Comparison of ENCODE assay signal across 7 mouse cellular contexts in the genomic region with DNA sequence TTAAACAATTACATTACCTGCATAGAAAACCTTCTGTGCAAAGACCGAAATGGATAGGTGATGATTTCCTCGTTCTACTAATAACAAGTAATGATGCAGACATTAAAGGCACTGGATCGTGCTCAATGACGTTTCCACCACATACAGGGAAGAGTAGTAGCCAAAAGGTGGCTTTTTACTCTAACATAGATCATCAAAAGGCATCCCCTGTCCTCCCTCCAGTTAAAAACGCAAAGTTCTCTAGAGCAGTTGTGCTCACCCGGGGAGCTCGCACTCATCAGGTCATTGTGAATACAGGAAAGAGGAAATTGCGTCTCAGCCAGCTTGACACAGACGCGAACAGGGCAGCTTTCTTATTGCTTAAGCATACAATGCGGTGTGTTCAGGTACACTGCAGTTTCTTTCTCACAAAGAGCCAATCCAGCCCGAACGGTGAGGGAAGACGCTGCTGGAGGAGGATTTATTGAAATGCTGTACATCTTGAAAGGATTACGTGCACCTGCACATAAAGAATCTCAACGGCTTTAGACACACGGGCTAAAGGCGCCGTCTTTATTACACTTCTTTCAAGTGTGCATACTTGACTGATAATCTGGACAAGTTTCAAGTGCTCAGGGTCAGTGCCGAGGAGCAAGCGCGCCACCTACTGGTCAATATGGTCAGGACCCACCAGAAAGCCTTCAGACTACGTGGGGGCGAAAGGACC.
A peak's percentile ranks its signal among the peaks of the same experiment; 100 is the strongest.
DNase-seq lines count a peak whose midpoint lies in the region; ATAC-seq lines count a peak whose summit lies in the region.

No protein-coding gene starts in this region.

- intact Hi-C loops in left cerebral cortex, postnatal 36 days (cut with DNase I), result loop anchor here (1.0 kb wide), 1 partner anchor 1066 kb away; no protein-coding TSS in a partner anchor

- H3K4me2 ChIP-seq in intestine, embryonic 16.5 days (ENCODE audit: low read depth, low read length), result peak overlapping the region; percentile 75
- H3K4me2 ChIP-seq in midbrain, embryonic 11.5 days, result peak overlapping the region; percentile 48

- peak overlapping the region; percentile 75 for H3K27ac ChIP-seq in embryonic facial prominence, embryonic 10.5 days (replicated peaks)
- H3K27ac ChIP-seq in intestine, embryonic 16.5 days (ENCODE audit: low read length), result no peak overlapping the region
- H3K27ac ChIP-seq in midbrain, embryonic 11.5 days (ENCODE audit: low read depth, low read length), result no peak overlapping the region

- no peaks in the 10 kb centered on the region for H3K36me3 ChIP-seq in embryonic facial prominence, embryonic 10.5 days (replicated peaks)
- H3K36me3 ChIP-seq in intestine, embryonic 16.5 days (ENCODE audit: control insufficient read depth, insufficient read depth, low read length), result no peaks in the 10 kb centered on the region
- no peaks in the 10 kb centered on the region for H3K36me3 ChIP-seq in midbrain, embryonic 11.5 days (ENCODE audit: control insufficient read depth, insufficient read depth, low read length)

- peaks cover 25% of the 10 kb centered on the region for H3K27me3 ChIP-seq in embryonic facial prominence, embryonic 10.5 days (replicated peaks; ENCODE audit: low read depth, poor library complexity, severe bottlenecking)
- no peaks in the 10 kb centered on the region for H3K27me3 ChIP-seq in intestine, embryonic 16.5 days (replicated peaks; ENCODE audit: control insufficient read depth, insufficient read depth, low read length)
- H3K27me3 ChIP-seq in midbrain, embryonic 11.5 days (ENCODE audit: control insufficient read depth, insufficient read depth, low read length), result peaks cover 36% of the 10 kb centered on the region

- no peaks in the 10 kb centered on the region for H3K9me3 ChIP-seq in embryonic facial prominence, embryonic 10.5 days
- H3K9me3 ChIP-seq in intestine, embryonic 16.5 days (ENCODE audit: control insufficient read depth, low read length), result no peaks in the 10 kb centered on the region
- no peaks in the 10 kb centered on the region for H3K9me3 ChIP-seq in midbrain, embryonic 11.5 days (ENCODE audit: control insufficient read depth, low read length)

- ATAC-seq in intestine, embryonic 16.5 days, result peak; percentile 98
- ATAC-seq in midbrain, embryonic 11.5 days (ENCODE audit: low FRiP score), result peak; percentile 76

- H3K4me3 ChIP-seq in embryonic facial prominence, embryonic 10.5 days, result peak overlapping the region; percentile 53
- H3K4me3 ChIP-seq in intestine, embryonic 16.5 days (ENCODE audit: low read length), result peak overlapping the region; percentile 56
- peak overlapping the region; percentile 20; the same call in 1 of the 2 replicates for H3K4me3 ChIP-seq in midbrain, embryonic 11.5 days (ENCODE audit: low read depth, low read length)

- DNase-seq in adrenal gland, postnatal 25 days, result peak; percentile 73
- peak; percentile 90 for DNase-seq in embryonic facial prominence, embryonic 10.5 days (ENCODE audit: low spot score)
- peak; percentile 5 for DNase-seq in gonadal fat pad, adult 2 months (ENCODE audit: low read depth)
- DNase-seq in left cerebral cortex, postnatal 36 days (ENCODE audit: low spot score in 2 of 2), result peak; percentile 64 to 71
- DNase-seq in midbrain, embryonic 11.5 days (ENCODE audit: low spot score, missing footprints), result peak; percentile 99
- peak; percentile 5 for DNase-seq in spleen, adult 12 weeks (ENCODE audit: low spot score)

- WGBS in embryonic facial prominence, embryonic 10.5 days, result 14% methylated on average over 24 of the region's 24 CpGs
- WGBS in intestine, embryonic 16.5 days, result 9% methylated on average over 24 of the region's 24 CpGs
- WGBS in midbrain, embryonic 11.5 days, result 15% methylated on average over 24 of the region's 24 CpGs

- H3K9ac ChIP-seq in intestine, embryonic 16.5 days (ENCODE audit: low read depth, low read length), result peak overlapping the region; percentile 56; the same call in 1 of the 2 replicates
- no peak overlapping the region; the same call in 1 of the 2 replicates for H3K9ac ChIP-seq in midbrain, embryonic 11.5 days (ENCODE audit: low read length)

- H3K4me1 ChIP-seq in embryonic facial prominence, embryonic 10.5 days, result peaks cover 21% of the 10 kb centered on the region
- no peaks in the 10 kb centered on the region for H3K4me1 ChIP-seq in intestine, embryonic 16.5 days (ENCODE audit: control insufficient read depth, insufficient read depth, low read length)
- H3K4me1 ChIP-seq in midbrain, embryonic 11.5 days (ENCODE audit: control insufficient read depth, insufficient read depth, low read length), result peaks cover 7% of the 10 kb centered on the region

Comparison
In these comparisons a context has a peak if more than half of its experiments do, and no peak if none do; other contexts are left out.
1. DNase-seq: peak in every context shown above with its lines; median percentile 99 in midbrain, embryonic 11.5 days; 90 in embryonic facial prominence, embryonic 10.5 days; 73 in adrenal gland, postnatal 25 days; 68 in left cerebral cortex, postnatal 36 days; 5 in gonadal fat pad, adult 2 months; 5 in spleen, adult 12 weeks.